Mouse (Mus musculus): Measurements from ENCODE around the gene Rerg. TPM values are rescaled to one million over a fixed set of nuclear protein-coding genes. Genes with fewer than 3 reads are reported as not detected.

The Rerg gene
- total RNA-seq, 2 experiments from 2014 or later = not detected

- no peak for ATAC-seq (replicated peaks; ENCODE audit: low FRiP score, poor library complexity, severe bottlenecking)
These were observed 3.5 kb downstream of the Rerg start for GRCm38 (mm10) chr6:137166843-137167242.

DNA sequence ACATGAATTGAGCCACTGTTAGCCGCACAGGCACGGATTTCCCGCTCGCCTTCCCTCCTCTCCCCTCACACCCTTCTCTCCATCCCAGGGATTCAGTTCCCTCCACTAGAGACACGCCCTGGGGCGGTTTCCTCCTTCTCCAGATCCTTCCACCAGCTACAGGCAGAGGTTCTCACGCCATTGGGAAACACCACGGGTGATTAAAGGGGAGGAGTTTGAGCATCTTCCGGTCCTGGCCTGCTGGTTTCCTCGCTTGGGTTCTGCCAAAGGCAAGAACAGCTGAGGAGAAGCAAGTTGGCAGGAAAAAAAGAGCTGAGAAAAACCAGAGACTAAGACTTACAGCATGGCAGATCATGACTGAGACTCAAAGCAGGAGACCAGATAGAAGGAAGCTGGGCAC lies 6.7 kb downstream of the Rerg start:
- ATAC-seq (replicated peaks; ENCODE audit: low FRiP score, poor library complexity, severe bottlenecking) = no peak

DNA sequence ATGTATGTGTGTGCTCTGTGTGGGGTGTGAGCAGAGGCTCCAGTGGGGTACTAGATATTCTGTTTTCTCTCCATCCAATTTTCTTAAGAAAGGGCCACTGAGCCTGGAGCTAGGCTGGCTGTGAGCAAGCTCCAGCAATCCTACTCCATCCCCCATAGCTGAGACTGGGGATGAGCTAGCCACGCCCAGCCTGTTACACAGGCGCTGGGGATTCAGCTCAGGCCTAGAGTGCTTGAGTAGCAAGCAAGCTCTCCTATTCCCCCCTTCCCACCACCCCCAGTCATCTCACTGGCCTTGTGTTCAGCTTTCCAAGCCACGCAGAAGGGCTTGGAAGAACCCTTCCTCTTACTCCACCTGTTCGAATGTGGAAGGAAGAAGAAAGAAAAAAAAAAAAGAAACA lies 7.2 kb downstream of the Rerg start:
- ATAC-seq (replicated peaks; ENCODE audit: low FRiP score, poor library complexity, severe bottlenecking) = no peak

GRCm38 (mm10) chr6:137162481-137162880 lies 7.8 kb downstream of the Rerg start:
- no peak for ATAC-seq (replicated peaks; ENCODE audit: low FRiP score, poor library complexity, severe bottlenecking)

- ATAC-seq (replicated peaks; ENCODE audit: low FRiP score, poor library complexity, severe bottlenecking) = no peak
These were observed 8.7 kb downstream of the Rerg start for GRCm38 (mm10) chr6:137161491-137162088.

- ATAC-seq (replicated peaks; ENCODE audit: low FRiP score, poor library complexity, severe bottlenecking) = no peak
These were observed 10.8 kb downstream of the Rerg start for GRCm38 (mm10) chr6:137159372-137159926.

GRCm38 (mm10) chr6:137156437-137157219 lies 13.7 kb downstream of the Rerg start:
- ATAC-seq (replicated peaks; ENCODE audit: low FRiP score, poor library complexity, severe bottlenecking) = no peak

- no peak for ATAC-seq (replicated peaks; ENCODE audit: low FRiP score, poor library complexity, severe bottlenecking)
These were observed 14.8 kb downstream of the Rerg start for GRCm38 (mm10) chr6:137155196-137156137.

DNA sequence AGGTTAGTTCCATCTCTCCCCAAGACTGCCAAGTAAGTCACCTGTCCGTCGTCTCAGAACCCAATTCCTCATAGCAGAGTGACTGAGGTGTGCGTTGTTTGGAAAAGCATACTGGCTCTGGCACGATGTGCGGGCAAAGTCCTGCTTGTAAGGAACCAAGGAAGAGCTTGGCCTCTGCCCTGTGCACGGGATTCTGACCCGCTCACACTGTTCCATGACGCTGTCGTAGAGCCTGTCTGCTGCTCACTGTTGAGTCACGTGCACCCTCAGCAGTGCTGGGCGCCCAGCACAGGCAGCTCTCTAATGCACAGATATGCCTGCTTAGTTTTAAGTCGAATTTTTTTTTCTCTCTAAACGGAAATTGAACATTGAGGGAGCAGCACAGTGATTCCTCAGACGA lies 17.3 kb downstream of the Rerg start:
- no peak for ATAC-seq (replicated peaks; ENCODE audit: low FRiP score, poor library complexity, severe bottlenecking)

GRCm38 (mm10) chr6:137151015-137151414 lies 19.3 kb downstream of the Rerg start:
- no peak for ATAC-seq (replicated peaks; ENCODE audit: low FRiP score, poor library complexity, severe bottlenecking)

GRCm38 (mm10) chr6:137149833-137150232 lies 20.5 kb downstream of the Rerg start:
- ATAC-seq (replicated peaks; ENCODE audit: low FRiP score, poor library complexity, severe bottlenecking) = no peak

- ATAC-seq (replicated peaks; ENCODE audit: low FRiP score, poor library complexity, severe bottlenecking) = no peak
These were observed 23.4 kb downstream of the Rerg start for GRCm38 (mm10) chr6:137146910-137147309.

DNA sequence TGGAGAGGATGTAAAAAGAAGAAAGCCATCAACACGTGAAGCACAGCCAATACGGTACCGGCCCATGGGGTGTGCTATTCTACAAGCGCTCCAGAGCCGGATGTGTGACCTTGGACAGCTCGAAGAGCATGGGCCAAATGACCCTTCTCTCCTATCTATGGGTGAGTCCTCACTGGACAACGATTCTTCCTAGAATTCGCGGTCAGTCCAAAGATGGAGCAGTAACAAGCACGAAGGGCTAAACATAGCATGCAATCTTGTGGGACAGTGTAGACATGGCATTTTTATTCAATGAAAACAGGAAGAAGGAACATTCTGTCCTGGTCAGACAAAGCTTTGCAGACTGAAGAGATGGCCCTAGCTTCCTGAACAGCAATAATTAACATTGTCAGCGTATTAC lies 24.7 kb downstream of the Rerg start:
- ATAC-seq (replicated peaks; ENCODE audit: low FRiP score, poor library complexity, severe bottlenecking) = no peak

DNA sequence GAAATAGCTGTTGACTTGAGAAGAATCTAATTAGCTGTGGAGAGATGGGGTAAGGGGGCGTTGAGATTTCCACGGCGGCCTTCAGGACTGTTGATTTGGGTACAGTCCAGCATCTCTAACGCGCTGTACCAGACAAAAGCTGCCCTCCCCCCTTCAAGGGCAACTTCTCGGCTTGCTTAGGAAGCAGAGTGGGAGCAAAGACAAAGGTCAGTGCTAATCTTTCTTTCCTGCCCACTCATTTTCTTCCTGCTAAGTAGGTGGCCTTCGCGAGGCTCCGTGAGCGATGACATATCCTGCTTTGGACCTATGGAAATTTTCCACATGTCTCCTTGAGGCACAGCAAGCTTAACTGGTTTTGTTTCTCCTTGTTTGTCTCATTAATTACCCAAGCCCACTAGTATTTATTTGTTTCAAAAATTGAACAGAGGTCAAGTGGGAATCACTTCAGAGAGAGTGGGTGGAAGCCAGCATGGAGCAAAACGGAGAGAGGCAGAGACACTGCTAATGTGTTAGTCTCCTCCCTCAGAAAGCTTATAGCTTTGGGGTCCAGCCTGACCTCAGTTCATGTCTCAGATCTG lies 25.2 kb downstream of the Rerg start:
- no peak for ATAC-seq (replicated peaks; ENCODE audit: low FRiP score, poor library complexity, severe bottlenecking)

DNA sequence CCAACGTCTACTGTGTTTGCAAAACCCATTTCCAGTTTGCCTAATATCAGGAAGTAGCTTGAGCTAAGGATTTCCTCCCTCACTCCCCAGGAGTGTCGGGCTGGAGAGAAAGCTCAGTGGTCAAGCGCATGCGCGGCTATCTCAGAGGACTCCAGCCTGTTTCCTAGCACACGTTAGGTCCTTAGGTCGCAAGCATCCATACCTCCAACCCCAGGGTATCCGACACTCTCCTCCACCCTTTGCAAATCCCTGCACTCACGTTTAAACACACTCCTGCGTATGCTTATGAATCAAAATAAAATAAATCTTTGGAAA lies 25.8 kb downstream of the Rerg start:
- ATAC-seq (replicated peaks; ENCODE audit: low FRiP score, poor library complexity, severe bottlenecking) = no peak

GRCm38 (mm10) chr6:137143818-137144525 lies 26.3 kb downstream of the Rerg start:
- no peak for ATAC-seq (replicated peaks; ENCODE audit: low FRiP score, poor library complexity, severe bottlenecking)

GRCm38 (mm10) chr6:137142796-137143195 lies 27.5 kb downstream of the Rerg start:
- no peak for ATAC-seq (replicated peaks; ENCODE audit: low FRiP score, poor library complexity, severe bottlenecking)

- ATAC-seq (replicated peaks; ENCODE audit: low FRiP score, poor library complexity, severe bottlenecking) = no peak
These were observed 29.0 kb downstream of the Rerg start for GRCm38 (mm10) chr6:137141247-137141820.

- ATAC-seq (replicated peaks; ENCODE audit: low FRiP score, poor library complexity, severe bottlenecking) = no peak
These were observed 31.5 kb downstream of the Rerg start for GRCm38 (mm10) chr6:137138822-137139221.
